Mouse (Mus musculus) CD4-positive naive resting alpha-beta T cell, adult 57 days (primary cell): Measurements from ENCODE around the gene Gm26965. TPM values are rescaled to one million over a fixed set of nuclear protein-coding genes. Genes with fewer than 3 reads are reported as not detected.

Source experiments
- total RNA-seq: library from RNA; stranded (reverse); gene quantifications from one replicate; pipeline ENCODE4 v1.2.4, GENCODE M21; 2023

The Gm26965 gene
- total RNA-seq, result not detected

GRCm38 (mm10) chr13:67525753-67526410 lies at the start of gene Gm26965, which contains the start of gene Zfp87:
Gene Gm26965 (minus strand): TSS chr13:67526151.
Gene Zfp87 (minus strand): TSS chr13:67526177.

GRCm38 (mm10) chr13:67553730-67554129 lies 27.8 kb upstream of the Gm26965 start, which contains the start of gene Zfp748:
Gene Zfp748 (minus strand): TSS chr13:67553830.

GRCm38 (mm10) chr13:67500084-67500719 lies 25.7 kb downstream of the Gm26965 start, which contains the start of gene Zfp58:
Gene Zfp58 (minus strand): TSS chr13:67500555.

GRCm38 (mm10) chr13:67483625-67484423 lies 42.1 kb downstream of the Gm26965 start, which contains the start of gene Zfp874b:
Gene Zfp874b (minus strand): TSS chr13:67484258.

GRCm38 (mm10) chr13:67451172-67452020 lies 74.6 kb downstream of the Gm26965 start, which contains the start of gene Zfp874a:
Gene Zfp874a (minus strand): TSS chr13:67451624.

Other genes starting within 250 kb of the Gm26965 start
- gene Zfp458, start 247.7 kb downstream of the Gm26965 start, total RNA-seq, result 1.8 TPM
- gene Zfp457, start 219.7 kb downstream of the Gm26965 start, total RNA-seq, result 1.5 TPM
- 12.8 TPM for gene Zfp595, start 193.6 kb downstream of the Gm26965 start, total RNA-seq
- 5.7 TPM for gene Gm28044, start 165.6 kb downstream of the Gm26965 start, total RNA-seq
- gene Zfp953, start 165.5 kb downstream of the Gm26965 start, total RNA-seq, result 5.2 TPM
- gene Gm28041, start 150.4 kb downstream of the Gm26965 start, total RNA-seq, result 1.7 TPM
- 5.5 TPM for gene Zfp456, start 150.3 kb downstream of the Gm26965 start, total RNA-seq
- 11.6 TPM for gene Zfp429, start 126.3 kb downstream of the Gm26965 start, total RNA-seq
- 4.3 TPM for gene Zfp459, start 104.7 kb downstream of the Gm26965 start, total RNA-seq
- 8.9 TPM for gene Zfp874a, start 74.5 kb downstream of the Gm26965 start, total RNA-seq
- gene Zfp874b, start 41.9 kb downstream of the Gm26965 start, total RNA-seq, result 22.2 TPM
- 11.8 TPM for gene Zfp58, start 25.6 kb downstream of the Gm26965 start, total RNA-seq
- gene Zfp87, start within 50 bp of the Gm26965 start, total RNA-seq, result 19.9 TPM
- 10.6 TPM for gene Zfp748, start 27.7 kb upstream of the Gm26965 start, total RNA-seq
- gene Zfp729b, start 83.6 kb upstream of the Gm26965 start, total RNA-seq, result 10.2 TPM
- 2.2 TPM for gene Gm49345, start 111.6 kb upstream of the Gm26965 start, total RNA-seq
- 10.7 TPM for gene Zfp729a, start 111.6 kb upstream of the Gm26965 start, total RNA-seq
- gene Zfp738, start 160.9 kb upstream of the Gm26965 start, total RNA-seq, result 5.4 TPM
- 7.2 TPM for gene Zfp65, start 203.0 kb upstream of the Gm26965 start, total RNA-seq
- 5.1 TPM for gene Zfp85, start 229.1 kb upstream of the Gm26965 start, total RNA-seq